31 mouse cellular contexts compared by ENCODE assay signal in the genomic region with DNA sequence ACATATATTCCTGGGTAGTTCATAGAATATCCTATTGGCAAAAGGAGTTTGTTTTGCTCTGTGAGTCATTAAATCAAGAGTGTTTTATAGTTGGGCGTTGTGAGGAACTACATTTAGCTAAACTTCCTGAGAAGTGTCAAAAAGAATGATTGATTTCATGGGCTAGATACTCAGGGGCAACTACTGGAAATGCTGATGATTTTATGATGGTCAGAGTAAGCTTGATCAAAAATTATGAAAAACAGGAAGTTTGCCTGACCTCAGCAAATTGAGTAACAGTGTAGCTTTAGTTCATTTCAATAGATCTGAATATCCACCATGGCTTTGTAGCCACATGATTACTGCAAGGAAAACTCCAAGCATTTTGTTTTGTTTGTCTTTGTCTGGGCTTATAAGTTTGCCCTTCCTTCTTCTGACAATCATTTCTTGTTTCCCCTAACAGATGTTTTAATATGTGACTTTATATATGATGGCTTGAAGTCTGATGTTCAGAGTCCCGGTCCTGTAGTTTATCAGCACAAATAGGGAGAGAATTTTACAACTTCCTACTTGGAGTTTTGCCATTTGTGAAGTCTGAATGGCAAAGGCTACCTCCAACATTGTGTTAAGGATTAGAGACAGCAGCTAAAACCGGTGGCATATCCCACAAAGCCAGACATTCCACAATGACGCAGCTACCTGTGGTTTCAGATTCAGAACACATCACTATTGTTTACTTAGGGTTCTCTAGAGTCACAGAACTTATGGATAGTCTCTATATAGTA. TPM values are rescaled to one million over a fixed set of nuclear protein-coding genes. Genes with fewer than 3 reads are reported as not detected.
DNase-seq lines count a peak whose midpoint lies in the region; ATAC-seq and TF ChIP-seq lines count a peak whose summit lies in the region.
"Had no signal": no experiment of that assay in that cellular context is flagged by ENCODE, and none has a peak within 500 bp of the region (broad histone marks: within the 10 kb centered on the region; RNA-seq: fewer than 3 reads in every experiment).

No protein-coding gene starts in this region.

- H3K9me3 ChIP-seq in MEL (replicated peaks; ENCODE audit: insufficient read depth, low read length): no peaks in the 10 kb centered on the region
- no peaks in the 10 kb centered on the region for H3K9me3 ChIP-seq in hindbrain, embryonic 11.5 days (ENCODE audit: control insufficient read depth, low read length)
- H3K9me3 ChIP-seq: embryonic facial prominence, embryonic 13.5 days; forebrain, embryonic 10.5 days; forebrain, embryonic 15.5 days; G1E; hindbrain, embryonic 12.5 days; limb, embryonic 12.5 days; liver, embryonic 15.5 days; lung, embryonic 15.5 days; midbrain, embryonic 10.5 days; midbrain, embryonic 15.5 days; stomach, embryonic 15.5 days had no signal

- H3K4me1 ChIP-seq in MEL (ENCODE audit: control insufficient read depth in 1 of 2, insufficient read depth in 2 of 2, low read length in 2 of 2): peaks cover 0 to 4% of the 10 kb centered on the region in 2 experiments; a peak in 1 of 4 replicates
- H3K4me1 ChIP-seq in hindbrain, embryonic 11.5 days (replicated peaks; ENCODE audit: control insufficient read depth, insufficient read depth, low read length): no peaks in the 10 kb centered on the region
- H3K4me1 ChIP-seq: embryonic facial prominence, embryonic 13.5 days; forebrain, embryonic 10.5 days; forebrain, embryonic 15.5 days; hindbrain, embryonic 12.5 days; limb, embryonic 12.5 days; lung, embryonic 15.5 days; midbrain, embryonic 10.5 days; midbrain, embryonic 15.5 days; stomach, embryonic 15.5 days had no signal

- DNase-seq in kidney, postnatal 14 days: peak; percentile 2
- no peak for DNase-seq in kidney, postnatal 36 days
- peak; percentile 24 for DNase-seq in MEL (ENCODE audit: low read depth, low spot score)
- no peak for DNase-seq in thymus, postnatal 0 days (ENCODE audit: low spot score)
- no peak for DNase-seq in hindbrain, embryonic 11.5 days (ENCODE audit: low spot score)
- DNase-seq in spleen, adult 18-20 months: no peak
- DNase-seq: adrenal gland, postnatal 10 days; cerebellum, adult 11 months; cerebellum, adult 9-10 months; gastrocnemius, postnatal 36 days; heart, postnatal 14 days; kidney, adult 8-10 months; kidney, postnatal 4 days; right cerebral cortex, adult 18-20 months; thymus, postnatal 14 days had no signal

- TF ChIP-seq CTCF in MEL (IDR thresholded peaks at IDR 0.05 in 2 of 3, conservative IDR thresholded peaks at IDR 0.05 in 1 of 3; ENCODE audit: control insufficient read depth in 1 of 3, insufficient read depth in 1 of 3, low read depth in 2 of 3, low read length in 3 of 3, poor library complexity in 1 of 3, severe bottlenecking in 1 of 3): no peak

- H3K36me3 ChIP-seq in MEL (ENCODE audit: control insufficient read depth in 1 of 2, insufficient read depth in 2 of 2, low read length in 2 of 2): peaks cover 0 to 7% of the 10 kb centered on the region in 2 experiments; a peak in 2 of 4 replicates
- no peaks in the 10 kb centered on the region for H3K36me3 ChIP-seq in hindbrain, embryonic 11.5 days (ENCODE audit: control insufficient read depth, insufficient read depth, low read length)
- H3K36me3 ChIP-seq: embryonic facial prominence, embryonic 13.5 days; forebrain, embryonic 10.5 days; forebrain, embryonic 15.5 days; G1E; hindbrain, embryonic 12.5 days; limb, embryonic 12.5 days; liver, embryonic 15.5 days; lung, embryonic 15.5 days; midbrain, embryonic 10.5 days; midbrain, embryonic 15.5 days; stomach, embryonic 15.5 days had no signal

- no peak overlapping the region for H3K27ac ChIP-seq in MEL (ENCODE audit: control insufficient read depth, low read depth, low read length)
- no peak overlapping the region for H3K27ac ChIP-seq in hindbrain, embryonic 11.5 days (ENCODE audit: low read depth, low read length)
- H3K27ac ChIP-seq: embryonic facial prominence, embryonic 13.5 days; forebrain, embryonic 10.5 days; forebrain, embryonic 15.5 days; hindbrain, embryonic 12.5 days; hindbrain, postnatal 0 days; limb, embryonic 12.5 days; liver, embryonic 15.5 days; lung, embryonic 15.5 days; macrophage; midbrain, embryonic 10.5 days; midbrain, embryonic 15.5 days; stomach, embryonic 15.5 days had no signal

- peak overlapping the region; percentile 22 to 27; a peak in 2 of 4 replicates for H3K4me3 ChIP-seq in MEL (ENCODE audit: control insufficient read depth in 1 of 2, insufficient read depth in 1 of 2, low read depth in 2 of 2, low read length in 2 of 2)
- H3K4me3 ChIP-seq in hindbrain, embryonic 11.5 days (ENCODE audit: low read depth, low read length): no peak overlapping the region
- H3K4me3 ChIP-seq: embryonic facial prominence, embryonic 13.5 days; forebrain, embryonic 10.5 days; forebrain, embryonic 15.5 days; hindbrain, embryonic 12.5 days; limb, embryonic 12.5 days; liver, embryonic 15.5 days; lung, embryonic 15.5 days; midbrain, embryonic 10.5 days; midbrain, embryonic 15.5 days; stomach, embryonic 15.5 days had no signal

- no peaks in the 10 kb centered on the region for H3K27me3 ChIP-seq in MEL (ENCODE audit: control insufficient read depth in 1 of 2, insufficient read depth in 2 of 2, low read length in 2 of 2)
- no peaks in the 10 kb centered on the region for H3K27me3 ChIP-seq in hindbrain, embryonic 11.5 days (ENCODE audit: control insufficient read depth, insufficient read depth, low read length)
- H3K27me3 ChIP-seq: embryonic facial prominence, embryonic 13.5 days; forebrain, embryonic 15.5 days; hindbrain, embryonic 12.5 days; limb, embryonic 12.5 days; liver, embryonic 15.5 days; lung, embryonic 15.5 days; midbrain, embryonic 15.5 days; Patski; stomach, embryonic 15.5 days had no signal

- no peak for TF ChIP-seq RAD21 in MEL (IDR thresholded peaks at IDR 0.05; ENCODE audit: low read depth, low read length)

- H3K9ac ChIP-seq in MEL (ENCODE audit: control insufficient read depth, low read depth, low read length, poor library complexity, severe bottlenecking): peak overlapping the region; percentile 8; the same call in 1 of the 2 replicates
- no peak overlapping the region for H3K9ac ChIP-seq in hindbrain, embryonic 11.5 days (ENCODE audit: low read depth, low read length)
- H3K9ac ChIP-seq: embryonic facial prominence, embryonic 13.5 days; forebrain, embryonic 15.5 days; hindbrain, embryonic 12.5 days; limb, embryonic 12.5 days; liver, embryonic 15.5 days; lung, embryonic 15.5 days; midbrain, embryonic 15.5 days; stomach, embryonic 15.5 days had no signal

- no peaks in the 10 kb centered on the region for H3K79me2 ChIP-seq in MEL (ENCODE audit: control insufficient read depth, insufficient read depth, low read length, poor library complexity)

- TF ChIP-seq EP300 in MEL (IDR thresholded peaks at IDR 0.05; ENCODE audit: low read depth in 1 of 2, low read length in 2 of 2): no peak

- WGBS in hindbrain, embryonic 11.5 days: 89% methylated on average over 4 of the region's 4 CpGs

- ATAC-seq in hematopoietic stem cell, adult 5-6 weeks (replicated peaks in 1 of 2; ENCODE audit: insufficient read depth in 1 of 2, low FRiP score in 2 of 2, low TSS enrichment in 1 of 2, low read depth in 1 of 2, poor library complexity in 2 of 2, severe bottlenecking in 2 of 2): peak; percentile 80 to 85
- peak; percentile 63 for ATAC-seq in megakaryocyte, adult 5-6 weeks (ENCODE audit: poor library complexity, severe bottlenecking)
- no peak for ATAC-seq in hindbrain, embryonic 11.5 days (ENCODE audit: low FRiP score)
- ATAC-seq: forebrain, embryonic 15.5 days; hindbrain, postnatal 0 days; midbrain, embryonic 15.5 days; Patski had no signal

- no peak for TF ChIP-seq POLR2A in MEL (IDR thresholded peaks at IDR 0.05; ENCODE audit: control insufficient read depth in 1 of 2, insufficient read depth in 1 of 2, low read depth in 1 of 2, low read length in 2 of 2, poor library complexity in 1 of 2)

- H3K4me2 ChIP-seq in hindbrain, embryonic 11.5 days (replicated peaks; ENCODE audit: low read depth, low read length): no peak overlapping the region
- H3K4me2 ChIP-seq: embryonic facial prominence, embryonic 13.5 days; forebrain, embryonic 15.5 days; hindbrain, embryonic 12.5 days; limb, embryonic 12.5 days; liver, embryonic 15.5 days; lung, embryonic 15.5 days; midbrain, embryonic 15.5 days; stomach, embryonic 15.5 days had no signal

TF ChIP-seq in MEL, 35 proteins besides CTCF, POLR2A, EP300 and RAD21 (continues in another document):
- TF ChIP-seq BHLHE40 (IDR thresholded peaks at IDR 0.05; ENCODE audit: borderline replicate concordance, low read depth, low read length) (no peak), UBTF (IDR thresholded peaks at IDR 0.05; ENCODE audit: borderline replicate concordance, insufficient read depth, low read depth, low read length) (no peak), CHD2 (IDR thresholded peaks at IDR 0.05; ENCODE audit: low read length) (no peak), CHD1 (IDR thresholded peaks at IDR 0.05; ENCODE audit: low read depth, low read length) (no peak), ELF1 (IDR thresholded peaks at IDR 0.05; ENCODE audit: low read depth, low read length) (no peak), ZC3H11A (IDR thresholded peaks at IDR 0.05; ENCODE audit: low read depth, low read length) (no peak), TBP (IDR thresholded peaks at IDR 0.05; ENCODE audit: low read depth, low read length) (no peak), MXI1 (IDR thresholded peaks at IDR 0.05; ENCODE audit: low read depth, low read length) (no peak), POLR2AphosphoS2 (IDR thresholded peaks at IDR 0.05; ENCODE audit: low read length) (no peak), JUND (IDR thresholded peaks at IDR 0.05; ENCODE audit: low read depth, low read length) (no peak), ZKSCAN1 (IDR thresholded peaks at IDR 0.05; ENCODE audit: low read depth, low read length) (no peak), USF1 (IDR thresholded peaks at IDR 0.05; ENCODE audit: low read depth, low read length) (no peak), POLR2AphosphoS5 (IDR thresholded peaks at IDR 0.05; ENCODE audit: borderline replicate concordance, low read depth, low read length) (no peak), ZMIZ1 (IDR thresholded peaks at IDR 0.05; ENCODE audit: low read depth, low read length) (no peak), MAFK (IDR thresholded peaks at IDR 0.05; ENCODE audit: borderline replicate concordance, low read depth, low read length) (no peak), NRF1 (IDR thresholded peaks at IDR 0.05; ENCODE audit: insufficient read depth, low read depth, low read length, poor library complexity, severe bottlenecking) (no peak)

RNA-seq across cellular contexts. Expression of gene St3gal6, which starts 32.2 kb away (rescaled TPM):
- total RNA-seq in MEL (2012; rRNA removed): 2.5 and 4.0 TPM in 2 replicates
- 1 to 10 TPM in 1 of 2 experiments, not detected in 1; 8.9 TPM for polyA plus RNA-seq in MEL (2012; ENCODE audit: insufficient read depth in 1 of 2, insufficient read length in 2 of 2, low read depth in 1 of 2, low replicate concordance in 2 of 2, missing spikeins in 1 of 2)
- 8.4 and 17.6 TPM in 2 replicates for total RNA-seq in hematopoietic stem cell, adult 5-6 weeks (2017)
- total RNA-seq in megakaryocyte, adult 5-6 weeks (2015): 9.4 and 15.6 TPM in 2 replicates
- 11.9 and 17.3 TPM in 2 replicates for total RNA-seq in megakaryocyte, adult 5-6 weeks (2017)
- polyA plus RNA-seq in thymus, postnatal 0 days (2015; fragmentation: Nextera tagmentation; extraction: Ambion mirVana): 18.7 and 20.4 TPM in 2 replicates
- 8.0 and 9.8 TPM in 2 replicates for polyA plus RNA-seq in hindbrain, embryonic 11.5 days (2014; fragmentation: Nextera tagmentation; extraction: Ambion mirVana)

Comparison
In these comparisons a context has a peak if more than half of its experiments do, and no peak if none do; other contexts are left out.
1. DNase-seq: peak in kidney, postnatal 14 days (single experiment) and MEL (single experiment); none in kidney, postnatal 36 days (0 of 2), thymus, postnatal 0 days (single experiment), hindbrain, embryonic 11.5 days (single experiment) and spleen, adult 18-20 months (0 of 2).